Mouse (Mus musculus) layer of hippocampus, postnatal 36 days (tissue): ENCODE results near the gene Rnf130. TPM values are rescaled to one million over a fixed set of nuclear protein-coding genes. Genes with fewer than 3 reads are reported as not detected.

ENCODE experiments used
- DNase-seq, 2 experiments: peaks; one replicate each; pipeline ENCODE4 v3.0.0; 2022
- microRNA-seq, 2 experiments: library from miRNA; unstranded; fragments of <30 nt; microRNA quantifications; one replicate each; pipeline ENCODE4 v1.2.0; 2021
- total RNA-seq, 2 experiments: library from RNA; stranded (reverse); gene quantifications; 2 replicates each; pipeline ENCODE4 v1.2.3; 2021

Rnf130 gene
- total RNA-seq, 2 experiments from 2014 or later, result 77.5 to 79.9 TPM

DNA sequence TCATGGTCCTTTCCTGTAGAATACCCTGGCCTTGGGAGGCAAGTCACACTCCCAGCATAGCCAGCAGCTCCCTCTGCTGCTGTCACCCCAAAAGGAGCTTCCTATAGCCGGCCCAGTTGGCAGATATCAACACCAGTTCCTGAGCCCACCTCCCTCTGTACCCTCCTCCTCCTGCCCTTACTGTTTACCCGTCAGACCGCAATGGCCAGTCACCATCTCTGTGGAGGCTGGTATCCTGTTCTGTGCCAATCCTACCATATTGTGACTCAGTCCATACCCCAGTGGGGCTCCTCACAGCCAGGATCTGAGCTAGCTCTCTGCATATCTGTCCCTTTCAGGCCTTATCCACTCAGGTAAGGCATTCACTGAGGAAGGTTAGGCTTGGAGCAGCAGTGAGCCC, 120.4 kb downstream of the Rnf130 start:
- DNase-seq, result no peak

DNA sequence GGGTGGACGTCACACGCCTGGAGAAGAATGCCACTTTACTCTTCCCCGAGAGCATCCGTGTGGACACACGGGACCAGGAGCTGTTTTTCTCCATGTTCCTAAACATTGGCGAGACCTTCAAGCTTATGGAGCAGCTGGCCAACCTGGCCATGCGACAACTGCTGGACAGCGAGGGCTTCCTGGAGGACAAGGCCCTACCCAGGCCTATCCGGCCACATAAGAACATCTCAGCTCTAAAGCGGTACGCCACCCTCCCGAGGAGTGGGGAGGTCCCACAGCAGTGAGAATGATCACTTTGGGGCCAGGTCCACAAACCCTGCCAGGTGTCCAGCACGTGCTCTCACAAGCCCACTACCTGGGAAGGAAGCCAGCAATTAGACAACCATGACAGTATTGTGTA, 121.0 kb downstream of the Rnf130 start:
- no peak for DNase-seq

GRCm38 (mm10) chr11:50147267-50147957, 122.3 kb downstream of the Rnf130 start:
- DNase-seq, result no peak

DNA sequence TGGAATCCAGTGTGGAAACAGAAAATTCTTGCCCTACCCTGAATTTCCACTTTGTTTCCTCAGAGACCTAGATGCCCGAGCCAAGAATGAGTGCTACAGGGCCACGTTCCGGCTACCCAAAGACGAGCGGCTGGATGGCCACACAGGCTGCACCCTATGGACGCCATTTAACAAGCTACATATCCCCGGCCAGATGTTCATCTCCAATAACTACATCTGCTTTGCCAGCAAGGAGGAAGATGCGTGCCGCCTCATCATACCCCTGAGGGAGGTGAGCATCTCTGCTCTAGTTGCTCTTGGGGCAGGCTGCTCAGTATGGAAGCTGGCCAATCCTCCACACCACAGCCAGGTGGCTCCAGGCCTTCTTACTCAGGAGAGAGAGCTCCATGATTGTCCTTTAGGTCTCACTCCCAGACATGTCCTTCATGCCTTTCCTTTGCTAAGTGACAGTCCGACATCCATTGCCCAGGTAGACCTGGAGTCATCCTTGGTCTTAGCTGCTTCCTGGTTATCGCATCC, 122.9 kb downstream of the Rnf130 start:
- DNase-seq, result no peak

- no peak for DNase-seq
Measured at GRCm38 (mm10) chr11:50149200-50149599, 124.1 kb downstream of the Rnf130 start.

GRCm38 (mm10) chr11:50149603-50150150, 124.5 kb downstream of the Rnf130 start:
- DNase-seq, result no peak

- DNase-seq, result no peak
Measured at GRCm38 (mm10) chr11:50151374-50151773, 126.2 kb downstream of the Rnf130 start.

DNA sequence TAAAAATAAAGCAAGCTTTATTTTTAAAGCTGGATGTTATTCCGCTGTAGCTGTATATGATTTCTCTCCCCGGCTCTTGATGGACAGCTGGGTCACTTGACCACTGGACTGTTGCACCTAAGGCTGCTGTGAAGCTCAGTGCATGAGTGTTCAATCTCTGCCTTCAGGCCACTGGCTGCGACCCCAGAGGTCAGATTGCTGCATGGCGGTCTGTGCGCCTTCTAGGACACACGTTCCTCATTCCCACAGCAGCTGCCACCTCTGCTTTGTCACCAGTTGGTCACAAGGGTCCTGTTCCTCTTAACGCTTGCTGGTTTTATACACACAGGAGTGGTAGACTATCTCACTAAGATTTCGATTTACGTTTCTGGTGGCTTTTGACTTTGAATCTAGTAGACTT, 129.0 kb downstream of the Rnf130 start:
- DNase-seq, result no peak

Small RNAs within 50 kb of the gene (microRNA-seq; reads per million reads assigned to microRNA genes)
- gene Mir340, result 169 to 320 reads per million in 2 experiments

Other genes starting within 250 kb of the Rnf130 start
- 1 to 10 TPM; 3.8 to 3.9 TPM for gene Gfpt2, start 231.2 kb upstream of the Rnf130 start, total RNA-seq
- 100 to 1,000 TPM; 146 to 152 TPM for gene Mapk9, start 178.6 kb upstream of the Rnf130 start, total RNA-seq
- 1 to 10 TPM; 1.2 to 1.6 TPM for gene Rasgef1c, start 123.5 kb upstream of the Rnf130 start, total RNA-seq
- gene Tbc1d9b, start 106.0 kb downstream of the Rnf130 start, total RNA-seq, result 100 to 1,000 TPM; 102 to 104 TPM
- 10 to 100 TPM; 13.0 to 14.2 TPM for gene Mrnip, start 149.1 kb downstream of the Rnf130 start, total RNA-seq
- gene Sqstm1, start 185.5 kb downstream of the Rnf130 start, total RNA-seq, result 100 to 1,000 TPM; 426 to 430 TPM
- gene Mgat4b, start 185.5 kb downstream of the Rnf130 start, total RNA-seq, result 100 to 1,000 TPM in 1 of 2 experiments, 10 to 100 TPM in 1; 91.1 to 102 TPM
- gene Ltc4s, start 213.3 kb downstream of the Rnf130 start, total RNA-seq, result 1 to 10 TPM; 5.1 to 8.7 TPM